Mouse (Mus musculus) myocyte (in vitro differentiated cells): ENCODE measurements around the gene Flot1.

Experiments used
- CEBPB ChIP-seq: IDR thresholded peaks from 2 replicates; pipeline ENCODE4 v1.6.1; 2011; ENCODE audit warnings: mild to moderate bottlenecking, moderate library complexity; ENCODE audit not compliant: poor library complexity, insufficient read depth, severe bottlenecking
- E2F4 ChIP-seq: IDR thresholded peaks from one replicate; pipeline ENCODE4 v1.6.1; 2011; ENCODE audit warnings: mild to moderate bottlenecking, control low read depth, moderate library complexity; ENCODE audit not compliant: insufficient read depth
- MAX ChIP-seq: IDR thresholded peaks from one replicate; pipeline ENCODE4 v1.6.1; 2011; ENCODE audit warnings: low read depth, mild to moderate bottlenecking, control low read depth
- MYOD1 ChIP-seq, 3 experiments: IDR thresholded peaks; one replicate each; pipeline ENCODE4 v1.6.1; 2011; ENCODE audit warnings: control low read depth in 2 of 3, low read depth in 2 of 3, mild to moderate bottlenecking in 2 of 3, moderate library complexity in 1 of 3; ENCODE audit not compliant: insufficient read length in 2 of 3, control insufficient read depth in 1 of 3
- MYOG ChIP-seq, 3 experiments: IDR thresholded peaks; one replicate each; pipeline ENCODE4 v1.6.1; 2011; ENCODE audit warnings: control low read depth in 2 of 3, low read depth in 2 of 3, mild to moderate bottlenecking in 2 of 3; ENCODE audit not compliant: insufficient read length in 2 of 3, control insufficient read depth in 1 of 3, insufficient read depth in 1 of 3
- POLR2A ChIP-seq: IDR thresholded peaks from one replicate; pipeline ENCODE4 v1.6.1; 2011; ENCODE audit warnings: low read depth, mild to moderate bottlenecking, control low read depth, moderate library complexity; ENCODE audit not compliant: insufficient read length
- REST ChIP-seq: IDR thresholded peaks from one replicate; pipeline ENCODE4 v1.6.1; 2011; ENCODE audit warnings: mild to moderate bottlenecking, control low read depth, moderate library complexity; ENCODE audit not compliant: insufficient read depth, insufficient read length
- SRF ChIP-seq: IDR thresholded peaks from one replicate; pipeline ENCODE4 v1.6.1; 2011; ENCODE audit warnings: low read depth; ENCODE audit not compliant: control insufficient read depth, insufficient read length
- TCF12 ChIP-seq: IDR thresholded peaks from one replicate; pipeline ENCODE4 v1.6.1; 2011; ENCODE audit warnings: mild to moderate bottlenecking, control low read depth; ENCODE audit not compliant: poor library complexity, insufficient read depth, severe bottlenecking
- TCF3 ChIP-seq: IDR thresholded peaks from one replicate; pipeline ENCODE4 v1.6.1; 2011; ENCODE audit warnings: low read depth, control low read depth; ENCODE audit not compliant: insufficient read length
- USF1 ChIP-seq: IDR thresholded peaks from one replicate; pipeline ENCODE4 v1.6.1; 2011; ENCODE audit warnings: low read depth, mild to moderate bottlenecking, control low read depth, moderate library complexity

DNA sequence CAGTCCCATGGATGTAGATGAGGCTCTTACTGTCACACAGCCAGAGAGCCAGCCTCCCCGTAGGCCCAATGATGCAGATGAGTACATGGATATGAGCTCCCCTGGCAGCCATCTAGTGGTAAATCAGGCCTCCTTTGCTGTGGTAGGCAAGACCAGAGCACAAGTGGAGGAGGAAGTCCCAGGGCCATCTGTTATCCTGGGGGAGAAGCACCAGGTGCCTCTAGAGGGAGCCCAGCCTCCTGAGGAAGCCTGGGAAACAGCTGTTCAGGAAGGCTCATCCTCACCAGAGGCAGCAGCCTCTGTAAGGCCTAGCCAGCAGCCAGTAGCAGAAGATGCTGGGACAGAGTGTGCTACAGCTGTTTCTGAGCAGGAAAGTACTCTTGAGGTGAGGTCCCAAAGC is 25.1 kb downstream of the Flot1 start:
- no peak for TF ChIP-seq TCF3
- no peak for TF ChIP-seq USF1
- TF ChIP-seq POLR2A = no peak
- no peak for TF ChIP-seq E2F4
- TF ChIP-seq TCF12 = no peak
- no peak for TF ChIP-seq MAX
- TF ChIP-seq REST = no peak
- peak in 2 of 3 experiments; percentile 57 to 64 for TF ChIP-seq MYOD1 (IDR thresholded peaks at IDR 0.05; ENCODE audit: control insufficient read depth in 1 of 3, insufficient read length in 2 of 3, low read depth in 2 of 3)
- no peak for TF ChIP-seq CEBPB
- TF ChIP-seq SRF = no peak
- peak; percentile 48 to 69 (median 56) for TF ChIP-seq MYOG (IDR thresholded peaks at IDR 0.05; ENCODE audit: control insufficient read depth in 1 of 3, insufficient read depth in 1 of 3, insufficient read length in 2 of 3, low read depth in 2 of 3)
